In the genomic region with DNA sequence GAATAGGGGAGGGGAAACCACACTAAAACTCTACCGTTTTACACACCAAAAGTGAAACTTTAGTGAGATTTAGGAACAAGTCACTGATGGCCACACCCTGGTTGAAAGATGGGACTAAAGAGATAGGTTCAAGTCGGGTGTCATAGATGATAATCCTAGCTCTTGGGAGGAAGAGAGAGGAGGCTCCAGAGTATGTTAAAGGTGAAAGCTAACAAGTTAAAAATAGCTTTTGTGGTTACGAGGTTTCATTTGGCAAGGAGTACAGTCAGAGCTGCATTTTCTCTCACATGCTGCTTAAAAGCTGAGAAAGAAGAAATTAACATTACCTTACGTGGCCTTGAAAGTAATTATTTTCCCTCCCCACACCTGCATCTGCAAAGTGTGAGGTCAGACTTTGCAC, we compare ENCODE assay signal across 22 mouse cellular contexts. TPM values are rescaled to one million over a fixed set of nuclear protein-coding genes. Genes with fewer than 3 reads are reported as not detected.
A peak's percentile ranks its signal among the peaks of the same experiment; 100 is the strongest.
DNase-seq lines count a peak whose midpoint lies in the region; TF ChIP-seq lines count a peak whose summit lies in the region.
"Had no signal": no experiment of that assay in that cellular context is flagged by ENCODE, and none has a peak within 500 bp of the region (broad histone marks: within the 10 kb centered on the region; RNA-seq: fewer than 3 reads in every experiment).

No protein-coding gene starts in this region.

- no peak for TF ChIP-seq RAD21 in MEL (IDR thresholded peaks at IDR 0.05; ENCODE audit: low read depth, low read length)

- no peak for TF ChIP-seq CTCF in MEL (IDR thresholded peaks at IDR 0.05 in 2 of 3, conservative IDR thresholded peaks at IDR 0.05 in 1 of 3; ENCODE audit: control insufficient read depth in 1 of 3, insufficient read depth in 1 of 3, low read depth in 2 of 3, low read length in 3 of 3, poor library complexity in 1 of 3, severe bottlenecking in 1 of 3)

- TF ChIP-seq POLR2A in MEL (IDR thresholded peaks at IDR 0.05; ENCODE audit: control insufficient read depth in 1 of 2, insufficient read depth in 1 of 2, low read depth in 1 of 2, low read length in 2 of 2, poor library complexity in 1 of 2), result no peak

- no peaks in the 10 kb centered on the region for H3K79me2 ChIP-seq in MEL (ENCODE audit: control insufficient read depth, insufficient read depth, low read length, poor library complexity)

- no peak for TF ChIP-seq EP300 in MEL (IDR thresholded peaks at IDR 0.05; ENCODE audit: low read depth in 1 of 2, low read length in 2 of 2)

- no peaks in the 10 kb centered on the region for H3K4me1 ChIP-seq in MEL (ENCODE audit: control insufficient read depth in 1 of 2, insufficient read depth in 2 of 2, low read length in 2 of 2)
- H3K4me1 ChIP-seq: embryonic facial prominence, embryonic 10.5 days; embryonic facial prominence, embryonic 13.5 days; hindbrain, embryonic 13.5 days had no signal

- H3K36me3 ChIP-seq in MEL (ENCODE audit: control insufficient read depth in 1 of 2, insufficient read depth in 2 of 2, low read length in 2 of 2), result no peaks in the 10 kb centered on the region
- H3K36me3 ChIP-seq: embryonic facial prominence, embryonic 10.5 days; embryonic facial prominence, embryonic 13.5 days; forebrain, embryonic 12.5 days; hindbrain, embryonic 10.5 days had no signal

- H3K9ac ChIP-seq in MEL (ENCODE audit: control insufficient read depth, low read depth, low read length, poor library complexity, severe bottlenecking), result no peak overlapping the region
- H3K9ac ChIP-seq: embryonic facial prominence, embryonic 13.5 days; forebrain, embryonic 12.5 days; forebrain, embryonic 15.5 days; hindbrain, embryonic 13.5 days had no signal

- DNase-seq in A20 (ENCODE audit: low read depth, low spot score) (peak; percentile 20), MEL (ENCODE audit: low read depth, low spot score) (peak; percentile 3)
- DNase-seq in induced T-regulatory cell, adult 2 months (ENCODE audit: low read depth), result peak; percentile 49
- no peak for DNase-seq in kidney, postnatal 14 days
- DNase-seq in adrenal gland, postnatal 36 days, result no peak
- DNase-seq in heart, adult 18-20 months, result no peak
- no peak for DNase-seq in urinary bladder, postnatal 25 days (ENCODE audit: low spot score)
- DNase-seq: adrenal gland, adult 8-10 months; adrenal gland, postnatal 25 days; cerebellum, adult 18-20 months; cerebellum, adult 9-10 months; cerebellum, postnatal 14 days; embryo, embryonic 11 days; gastrocnemius, postnatal 25 days had no signal

- no peak overlapping the region for H3K4me3 ChIP-seq in MEL (ENCODE audit: control insufficient read depth in 1 of 2, insufficient read depth in 1 of 2, low read depth in 2 of 2, low read length in 2 of 2)
- H3K4me3 ChIP-seq: embryonic facial prominence, embryonic 10.5 days; embryonic facial prominence, embryonic 13.5 days; erythroblast, embryonic 14.5 days; forebrain, embryonic 12.5 days; forebrain, embryonic 15.5 days; hindbrain, embryonic 10.5 days; hindbrain, embryonic 13.5 days had no signal

- no peaks in the 10 kb centered on the region for H3K27me3 ChIP-seq in MEL (ENCODE audit: control insufficient read depth in 1 of 2, insufficient read depth in 2 of 2, low read length in 2 of 2)
- H3K27me3 ChIP-seq: embryonic facial prominence, embryonic 13.5 days; forebrain, embryonic 12.5 days; forebrain, embryonic 15.5 days; hindbrain, embryonic 13.5 days had no signal

- no peaks in the 10 kb centered on the region for H3K9me3 ChIP-seq in MEL (replicated peaks; ENCODE audit: insufficient read depth, low read length)
- H3K9me3 ChIP-seq: embryonic facial prominence, embryonic 10.5 days; embryonic facial prominence, embryonic 13.5 days; forebrain, embryonic 12.5 days; forebrain, embryonic 15.5 days; hindbrain, embryonic 10.5 days; hindbrain, embryonic 13.5 days had no signal

- no peak overlapping the region for H3K27ac ChIP-seq in MEL (ENCODE audit: control insufficient read depth, low read depth, low read length)
- H3K27ac ChIP-seq: embryonic facial prominence, embryonic 10.5 days; embryonic facial prominence, embryonic 13.5 days; forebrain, embryonic 12.5 days; forebrain, embryonic 15.5 days; hindbrain, embryonic 10.5 days; hindbrain, embryonic 13.5 days had no signal

TF ChIP-seq in MEL, 35 proteins besides CTCF, POLR2A, EP300 and RAD21:
- TF ChIP-seq HCFC1 (IDR thresholded peaks at IDR 0.05; ENCODE audit: low read depth, low read length), result no peak
- no peak for TF ChIP-seq MAZ (IDR thresholded peaks at IDR 0.05; ENCODE audit: low read depth, low read length)
- TF ChIP-seq MAX (IDR thresholded peaks at IDR 0.05; ENCODE audit: low read length), result no peak
- TF ChIP-seq RCOR1 (IDR thresholded peaks at IDR 0.05; ENCODE audit: low read depth, low read length), result no peak
- no peak for TF ChIP-seq ETS1 (IDR thresholded peaks at IDR 0.05; ENCODE audit: low read depth, low read length)
- no peak for TF ChIP-seq MXI1 (IDR thresholded peaks at IDR 0.05; ENCODE audit: low read depth, low read length)
- no peak for TF ChIP-seq KAT2A (conservative IDR thresholded peaks at IDR 0.05; ENCODE audit: low read depth, low read length)
- no peak for TF ChIP-seq BHLHE40 (IDR thresholded peaks at IDR 0.05; ENCODE audit: borderline replicate concordance, low read depth, low read length)
- TF ChIP-seq JUND (IDR thresholded peaks at IDR 0.05; ENCODE audit: low read depth, low read length), result no peak
- TF ChIP-seq TAL1 (IDR thresholded peaks at IDR 0.05; ENCODE audit: low read length), result no peak

RNA-seq across cellular contexts. Expression of a gene that starts 40.0 kb away (rescaled TPM):
- 0.08 and 0.13 TPM in 2 replicates for total RNA-seq in MEL (2012; rRNA removed)
- under 1 TPM in 1 of 2 experiments, not detected in 1; 0.17 TPM for polyA plus RNA-seq in MEL (2012; ENCODE audit: insufficient read depth in 1 of 2, insufficient read length in 2 of 2, low read depth in 1 of 2, low replicate concordance in 2 of 2, missing spikeins in 1 of 2)
- total RNA-seq in adrenal gland, postnatal 36 days (2021), result under 1 TPM; 0.13 to 0.17 TPM
- under 1 TPM in 1 of 2 experiments, not detected in 1; 0.13 TPM for total RNA-seq in heart, adult 18-20 months (2021)
- total RNA-seq: adrenal gland, postnatal 25 days had no signal
- polyA plus RNA-seq: erythroblast, embryonic 14.5 days; hindbrain, embryonic 13.5 days; inflammation-experienced regulatory T-cells, adult 6 months had no signal

RNA-seq across cellular contexts. Expression of a gene that starts 40.2 kb away (rescaled TPM):
- 3.9 and 6.6 TPM in 2 replicates for total RNA-seq in MEL (2012; rRNA removed)
- polyA plus RNA-seq in MEL (2012; ENCODE audit: insufficient read depth in 1 of 2, insufficient read length in 2 of 2, low read depth in 1 of 2, low replicate concordance in 2 of 2, missing spikeins in 1 of 2), result 10 to 100 TPM in 1 of 2 experiments, not detected in 1; 11.0 TPM
- 10 to 100 TPM; 33.5 to 45.3 TPM for total RNA-seq in adrenal gland, postnatal 36 days (2021)
- total RNA-seq in heart, adult 18-20 months (2021), result 10 to 100 TPM; 16.2 to 23.9 TPM

Comparison
In these comparisons a context has a peak if more than half of its experiments do, and no peak if none do; other contexts are left out.
1. DNase-seq: peak in A20 (single experiment), MEL (single experiment) and induced T-regulatory cell, adult 2 months (single experiment); none in kidney, postnatal 14 days (single experiment), adrenal gland, postnatal 36 days (0 of 2), heart, adult 18-20 months (0 of 2) and urinary bladder, postnatal 25 days (single experiment).